Mouse (Mus musculus): ENCODE data around the gene Gpr162.
A peak's percentile ranks its signal among the peaks of the same experiment; 100 is the strongest.
"Not testable (repeated sequence)": the region's sequence is repeated elsewhere in the genome, so short reads cannot be mapped to it uniquely, and the experiment has no call there.

Gpr162 gene

GRCm38 (mm10) chr6:124836411-124836810 lies 27.4 kb downstream of the Gpr162 start:
- no peak for DNase-seq (ENCODE audit: low read depth, low spot score)

GRCm38 (mm10) chr6:124835531-124835930 lies 28.3 kb downstream of the Gpr162 start:
- no peak for DNase-seq (ENCODE audit: low read depth, low spot score)

GRCm38 (mm10) chr6:124834512-124835081 lies 29.2 kb downstream of the Gpr162 start:
- DNase-seq (ENCODE audit: low read depth, low spot score), result no peak

GRCm38 (mm10) chr6:124831649-124832048 lies 32.1 kb downstream of the Gpr162 start:
- DNase-seq (ENCODE audit: low read depth, low spot score), result no peak

GRCm38 (mm10) chr6:124831199-124831598 lies 32.6 kb downstream of the Gpr162 start:
- not testable (repeated sequence) for DNase-seq (ENCODE audit: low read depth, low spot score)

DNA sequence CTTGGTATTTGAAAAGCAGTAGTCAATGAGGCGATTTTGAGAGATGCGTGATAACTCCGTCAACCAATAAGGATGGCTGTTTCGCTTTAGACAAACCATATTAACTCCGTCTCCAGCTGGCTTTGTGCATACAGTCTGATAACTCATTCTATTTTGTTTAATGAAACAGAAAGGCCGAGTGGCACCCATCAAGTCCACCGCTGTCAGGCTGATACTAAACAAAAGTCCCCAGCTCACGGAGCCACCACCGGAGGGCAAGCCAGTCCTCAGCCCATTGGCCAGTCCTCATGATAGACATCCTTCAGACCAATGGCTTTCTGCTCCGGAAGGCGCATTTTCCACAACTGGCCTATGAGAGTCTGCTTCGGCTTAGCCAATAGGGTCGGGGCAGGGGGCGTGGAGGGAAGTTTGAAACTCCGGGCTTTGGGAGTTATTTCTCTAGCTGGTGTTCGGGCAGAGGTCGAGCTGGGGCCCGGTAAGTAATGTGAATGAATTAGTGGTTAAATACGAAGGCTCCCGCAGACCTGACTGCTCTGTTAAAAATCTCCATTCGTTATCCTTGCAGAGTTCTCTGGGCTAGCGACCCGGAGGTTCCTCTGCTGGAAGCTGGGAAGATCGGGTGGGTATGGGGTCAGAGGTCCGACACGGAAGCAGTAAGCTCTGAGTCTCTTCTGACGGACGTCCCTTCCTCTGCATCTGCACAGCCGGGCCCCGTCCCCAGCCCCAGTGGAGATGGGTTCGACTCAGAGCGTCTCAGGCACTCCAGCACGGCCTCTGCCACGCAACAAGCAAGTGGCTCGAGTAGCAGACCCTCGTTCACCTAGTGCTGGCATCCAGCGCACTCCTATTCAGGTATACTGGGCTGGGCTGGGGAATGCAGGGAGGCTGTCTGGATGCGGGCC lies 33.7 kb downstream of the Gpr162 start:
- DNase-seq (ENCODE audit: low read depth, low spot score), result peak; percentile 99

DNA sequence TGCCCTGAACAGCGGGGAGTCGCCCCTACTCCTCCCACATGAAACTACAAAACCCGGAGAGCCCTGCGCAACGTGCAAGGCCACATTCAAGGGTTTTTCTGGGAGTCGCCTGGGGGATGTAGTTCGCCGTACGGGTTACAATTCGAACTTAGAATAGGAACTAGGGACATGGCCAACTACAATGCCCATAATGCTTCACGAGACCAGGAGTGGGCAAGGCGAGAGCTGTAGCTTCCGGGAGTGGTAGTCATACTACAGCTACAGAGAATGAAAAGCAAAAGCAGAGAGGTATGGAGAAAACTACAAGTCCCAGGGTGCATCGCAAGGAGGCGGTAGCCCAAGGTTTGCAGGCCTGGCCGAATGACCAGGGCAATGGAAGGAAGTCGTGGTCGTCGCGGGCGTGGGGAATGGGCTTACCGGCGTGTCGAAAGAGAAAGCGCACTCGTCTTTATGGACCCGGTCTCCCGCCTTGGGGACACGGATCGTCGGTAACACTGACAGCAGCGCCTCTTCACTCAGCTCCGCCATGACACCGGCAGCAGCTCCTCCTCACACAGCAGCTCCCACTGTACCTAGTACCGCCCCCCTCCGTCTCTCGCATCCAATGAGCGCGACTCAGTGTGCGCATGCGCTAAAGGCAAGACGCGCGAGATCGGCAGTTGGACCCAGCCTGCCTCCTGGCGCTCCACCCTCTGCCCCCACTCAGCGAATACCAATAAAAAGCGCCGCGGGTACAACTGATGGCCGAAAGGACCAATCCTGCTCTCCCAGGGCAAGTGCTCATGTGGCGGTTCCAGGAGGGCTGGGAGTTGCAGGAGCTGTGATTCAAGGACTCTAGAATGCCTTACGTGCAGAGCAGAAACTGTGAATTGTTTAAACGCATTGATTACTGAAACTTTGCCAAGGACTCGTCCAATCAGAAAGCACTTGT lies 34.6 kb downstream of the Gpr162 start, which contains the start of the genes Usp5 and Cdca3:
Gene Usp5, minus strand, starts transcription at position 617 of the 931 bp plus-strand sequence.
Gene Cdca3, plus strand, starts transcription at position 680 of the 931 bp plus-strand sequence.
- DNase-seq (ENCODE audit: low read depth, low spot score), result peak; percentile 100

- DNase-seq (ENCODE audit: low read depth, low spot score), result peak; percentile 95
Observed at GRCm38 (mm10) chr6:124828101-124828592, 35.6 kb downstream of the Gpr162 start.

DNA sequence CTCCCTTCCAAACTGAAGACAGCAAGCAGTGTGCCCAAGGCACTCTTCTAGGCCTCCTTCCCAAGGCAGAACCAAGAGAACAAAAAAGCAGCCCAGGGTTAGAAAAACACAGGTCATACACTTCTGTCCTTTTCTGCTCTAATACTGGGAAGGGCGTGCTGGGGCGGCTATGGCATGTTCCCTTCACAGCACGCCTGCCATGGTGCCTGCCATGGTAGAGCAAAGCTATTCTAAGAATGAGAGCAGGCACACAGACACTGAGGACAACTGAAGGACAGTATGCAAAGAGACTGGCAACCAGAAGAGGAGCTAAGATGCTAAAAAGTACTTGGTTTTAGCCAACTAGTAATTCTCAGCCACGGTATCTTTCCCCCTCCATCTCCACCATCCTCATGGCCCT lies 41.7 kb downstream of the Gpr162 start:
- no peak for DNase-seq (ENCODE audit: low read depth, low spot score)

DNA sequence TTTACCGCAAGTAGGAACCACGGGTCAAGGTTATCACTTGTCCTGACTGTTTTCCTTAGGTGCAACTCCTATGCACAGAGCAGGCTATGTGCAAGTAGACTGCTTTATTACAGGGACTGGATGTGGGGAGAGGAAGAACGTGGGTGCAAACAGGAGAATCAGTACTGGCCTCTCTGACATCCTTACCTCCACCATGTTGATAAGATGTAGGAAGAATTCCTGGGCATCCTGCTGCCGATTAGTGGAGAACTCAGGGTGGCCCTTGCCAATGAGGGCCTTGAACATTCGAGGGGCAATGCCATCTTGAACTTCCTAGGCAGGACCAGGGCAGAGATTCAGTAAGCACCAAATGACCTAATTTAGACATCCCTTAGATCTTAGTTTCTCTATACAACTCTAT lies 42.9 kb downstream of the Gpr162 start:
- DNase-seq (ENCODE audit: low read depth, low spot score), result no peak

- DNase-seq (ENCODE audit: low read depth, low spot score), result no peak
Observed at GRCm38 (mm10) chr6:124817971-124818370, 45.8 kb downstream of the Gpr162 start.

- DNase-seq (ENCODE audit: low read depth, low spot score), result no peak
Observed at GRCm38 (mm10) chr6:124817563-124817962, 46.2 kb downstream of the Gpr162 start.

GRCm38 (mm10) chr6:124817125-124817524 lies 46.7 kb downstream of the Gpr162 start:
- DNase-seq (ENCODE audit: low read depth, low spot score), result no peak

- DNase-seq (ENCODE audit: low read depth, low spot score), result no peak
Observed at GRCm38 (mm10) chr6:124816611-124817010, 47.2 kb downstream of the Gpr162 start.

DNA sequence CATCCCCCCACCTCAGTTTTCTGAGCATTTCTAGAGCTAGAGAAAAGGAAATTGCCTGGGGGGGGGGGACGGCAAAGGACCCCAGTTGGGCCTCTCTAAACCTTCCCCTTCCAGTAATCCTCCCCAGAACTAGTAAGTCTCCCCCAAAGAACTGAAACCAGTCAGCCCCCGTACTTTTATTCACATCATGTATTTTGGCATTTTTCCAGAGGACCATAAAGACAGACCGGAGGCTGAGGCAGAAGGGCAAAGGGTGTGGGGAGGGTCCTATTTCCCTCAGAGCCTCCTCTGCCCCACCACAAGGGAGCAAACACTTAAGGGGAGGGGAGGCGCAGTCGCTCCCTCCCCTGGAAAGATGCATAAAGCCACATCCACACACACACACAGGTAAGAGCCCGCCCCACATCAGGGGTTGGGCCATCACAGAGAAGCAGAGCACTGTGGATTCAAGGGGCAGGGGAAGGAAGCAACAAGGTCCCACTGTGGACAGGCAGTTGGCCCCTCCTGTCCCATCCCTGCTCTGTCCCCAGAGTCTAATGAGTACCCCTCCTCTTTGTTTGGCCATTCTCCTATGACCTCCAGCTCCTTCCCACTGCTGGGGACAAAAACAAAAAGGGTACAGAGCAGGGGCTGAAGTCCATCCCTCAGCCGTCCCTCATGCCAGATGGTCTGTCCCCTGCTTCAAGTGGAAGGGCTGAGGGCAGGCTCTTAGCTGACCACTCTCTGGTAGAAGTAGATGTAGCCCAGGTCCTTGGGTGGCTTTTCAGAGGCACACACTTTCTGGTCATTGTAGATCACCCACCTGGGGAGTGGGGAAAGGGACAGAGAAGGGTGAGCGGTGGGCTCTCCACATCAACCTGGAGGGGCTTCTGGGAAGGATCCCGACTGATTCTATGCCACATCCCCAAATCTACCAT lies 48.7 kb downstream of the Gpr162 start:
- no peak for DNase-seq (ENCODE audit: low read depth, low spot score)

DNA sequence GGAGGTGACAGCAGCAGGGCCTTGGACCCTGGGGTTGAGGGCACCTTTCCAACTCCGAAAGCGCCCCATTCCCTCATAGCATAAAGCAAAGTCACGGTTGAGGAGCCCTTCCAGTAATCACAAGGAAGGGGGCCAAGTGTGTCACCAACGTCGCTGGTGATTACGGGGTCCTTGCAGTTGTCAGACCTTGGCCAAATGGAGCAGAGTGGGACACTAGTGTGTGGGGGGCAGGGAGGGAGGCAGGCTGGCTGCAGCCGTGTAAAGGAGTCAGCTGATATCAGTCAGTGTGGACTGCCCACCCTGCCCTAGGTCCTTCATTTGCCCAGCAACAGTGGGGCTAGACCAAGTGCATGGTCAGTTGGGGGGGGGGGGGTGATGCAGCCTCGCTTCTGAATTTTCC lies 49.3 kb downstream of the Gpr162 start:
- no peak for DNase-seq (ENCODE audit: low read depth, low spot score)

- DNase-seq (ENCODE audit: low read depth, low spot score), result peak; percentile 96
Observed at GRCm38 (mm10) chr6:124813933-124814332, 49.9 kb downstream of the Gpr162 start, which contains the start of gene Tpi1. Gene Tpi1, minus strand, starts transcription at chr6:124814296.

- DNase-seq (ENCODE audit: low read depth, low spot score), result peak; percentile 80
Observed at GRCm38 (mm10) chr6:124813496-124813895, 50.3 kb downstream of the Gpr162 start.

- DNase-seq (ENCODE audit: low read depth, low spot score), result no peak
Observed at GRCm38 (mm10) chr6:124812848-124813247, 50.9 kb downstream of the Gpr162 start.

Measured in 3T3-L1 (cell line).